Mouse (Mus musculus) mature B cell (primary cell): ENCODE measurements around the gene Rab30.
"Not testable (repeated sequence)": the region's sequence is repeated elsewhere in the genome, so short reads cannot be mapped to it uniquely, and the experiment has no call there.

Experiments used
- in situ Hi-C: fragments of 300-500 bp; cut with MboI; formaldehyde crosslinking; loops from 2 replicates; pipeline ENCODE4 v1.14.3; 2019

Rab30 gene

GRCm38 (mm10) chr7:92741152-92741860, at the start of gene Rab30:
Rab30 (plus strand) TSS chr7:92741603.
- in situ Hi-C loops = no loop called here

DNA sequence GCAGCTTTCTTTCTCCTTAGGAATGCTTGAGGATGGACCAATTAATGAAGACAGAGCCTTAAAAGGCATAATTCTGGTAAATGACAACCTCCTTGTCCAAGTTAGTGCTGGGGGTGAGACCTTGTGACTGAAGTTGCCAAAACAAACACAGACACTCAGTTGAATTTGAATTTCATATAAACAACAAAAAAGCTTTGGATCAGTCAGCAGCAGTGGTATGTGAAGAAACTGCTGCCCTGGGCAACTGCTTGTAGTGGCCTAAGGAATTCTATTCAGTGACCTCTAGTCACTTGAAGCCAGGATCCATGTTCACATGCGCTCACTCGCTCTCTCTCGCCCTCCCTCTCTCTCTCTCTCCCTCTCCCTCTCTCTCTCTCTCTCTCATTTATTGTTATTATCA, 45.0 kb upstream of the Rab30 start:
- in situ Hi-C loops = no loop called here

DNA sequence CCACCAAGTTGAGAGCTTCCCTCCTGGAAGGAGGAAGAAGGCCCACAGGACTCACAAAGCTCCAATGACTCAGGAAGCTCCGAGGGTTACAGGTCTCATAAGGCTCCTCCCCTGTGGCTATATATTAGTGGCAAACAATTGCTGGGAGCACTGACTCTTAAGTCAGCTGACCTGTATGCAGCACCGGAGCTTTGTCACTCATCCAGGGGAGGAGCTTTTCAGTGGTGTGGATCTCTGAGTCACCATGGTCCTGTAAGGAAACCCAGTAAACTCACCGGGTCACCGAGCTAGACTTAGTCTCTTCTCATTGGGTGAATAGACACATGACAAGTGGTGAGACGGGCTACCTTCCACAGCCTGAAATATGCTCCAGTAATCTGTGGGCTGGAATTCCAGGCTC, 42.6 kb upstream of the Rab30 start:
- in situ Hi-C loops = no loop called here

DNA sequence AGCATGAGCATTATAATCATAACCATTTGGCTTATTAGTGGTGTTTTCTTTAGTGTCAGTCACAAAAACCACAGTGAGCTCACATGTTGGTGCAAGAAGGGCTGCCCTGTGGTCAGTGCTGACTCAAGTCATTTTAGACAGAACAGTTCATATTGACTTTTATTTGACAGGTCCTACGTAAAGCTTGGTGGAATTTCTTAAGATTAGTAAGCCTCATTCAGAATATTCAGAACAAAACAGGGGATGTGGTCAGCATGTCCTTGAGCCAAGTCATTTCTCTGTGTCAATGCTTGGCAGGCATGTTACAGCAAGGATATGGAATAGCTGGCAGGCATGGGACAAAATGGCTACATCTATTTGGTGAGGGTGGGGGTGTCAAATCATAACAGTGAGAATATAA, 37.7 kb upstream of the Rab30 start:
- in situ Hi-C loops = no loop called here

DNA sequence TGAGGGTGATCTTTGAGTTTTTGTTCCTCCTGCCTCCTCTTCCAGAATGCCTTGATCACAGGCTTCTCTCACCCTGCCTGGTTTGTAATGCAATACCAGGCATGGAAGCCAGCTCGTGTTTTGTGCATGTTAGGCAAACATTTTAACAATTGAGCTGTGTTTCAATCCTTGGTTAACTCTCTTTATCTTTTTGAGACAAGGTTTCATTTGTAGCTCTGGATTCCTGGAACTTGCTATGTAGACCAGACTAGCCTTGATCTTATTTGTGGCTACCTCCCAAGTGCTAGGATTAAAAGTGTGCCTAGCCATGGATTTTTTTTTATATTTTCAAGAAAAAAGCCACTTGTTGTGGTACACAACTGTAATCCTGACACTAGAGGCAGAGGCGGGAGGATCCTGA, 35.9 kb upstream of the Rab30 start:
- in situ Hi-C loops = no loop called here

DNA sequence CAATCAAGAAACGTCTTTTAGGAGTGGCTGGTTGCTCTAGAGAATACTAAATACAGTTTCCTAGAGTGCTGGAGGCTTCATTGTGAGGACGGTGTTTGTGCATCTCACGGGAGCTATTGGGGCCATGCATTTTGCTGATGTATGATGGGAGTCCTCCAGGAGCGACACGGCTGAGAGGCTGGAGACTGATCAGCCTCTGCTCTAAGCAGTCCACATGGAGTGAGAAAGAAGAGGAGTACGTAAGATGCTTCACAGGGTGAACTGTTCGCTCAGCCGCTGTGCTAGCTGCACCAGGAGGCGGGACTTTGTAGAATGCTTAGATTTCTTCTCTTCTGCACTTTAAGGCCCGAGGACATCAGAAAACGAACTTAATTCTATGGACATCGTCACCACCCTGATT, 34.7 kb upstream of the Rab30 start:
- in situ Hi-C loops = no loop called here

- in situ Hi-C loops = no loop called here
These were observed 31.8 kb upstream of the Rab30 start for GRCm38 (mm10) chr7:92709573-92709972.

DNA sequence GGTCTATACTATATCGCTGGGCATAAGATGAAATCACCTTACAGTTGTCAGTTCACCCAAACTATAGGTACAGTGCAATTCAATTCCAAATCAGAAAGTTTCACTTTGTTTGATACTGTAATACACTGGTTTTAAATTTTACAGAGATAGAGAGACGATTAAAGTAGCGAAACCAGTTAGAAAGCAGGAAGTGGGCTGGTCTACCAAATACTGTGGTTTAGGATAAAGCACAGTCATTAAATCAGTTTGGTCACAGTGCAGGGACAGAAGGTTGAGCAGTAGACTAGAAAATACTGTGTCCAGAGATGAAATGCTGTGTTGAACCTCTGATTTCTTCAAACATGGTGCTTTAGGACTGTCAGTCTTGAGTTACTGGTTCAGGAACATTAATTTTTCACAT, 29.8 kb upstream of the Rab30 start:
- in situ Hi-C loops = no loop called here

DNA sequence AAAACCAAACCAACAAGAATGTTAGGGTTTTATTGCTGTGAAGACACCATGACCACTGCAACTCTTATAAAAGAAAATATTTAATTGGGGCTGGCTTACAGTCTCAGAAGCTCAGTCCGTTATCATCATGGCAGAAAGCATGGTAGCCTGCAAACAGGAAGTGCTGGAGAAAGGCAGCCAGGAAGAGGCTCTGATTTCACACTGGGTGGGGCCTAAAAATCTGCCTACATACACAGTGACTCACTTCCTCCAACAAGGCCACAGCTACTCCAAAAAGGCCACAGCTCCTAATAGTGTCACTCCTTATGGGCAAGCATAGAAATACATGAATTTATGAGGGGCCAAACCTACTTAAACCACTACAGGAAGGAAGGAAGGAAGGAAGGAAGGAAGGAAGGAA, 26.3 kb upstream of the Rab30 start:
- in situ Hi-C loops = no loop called here

DNA sequence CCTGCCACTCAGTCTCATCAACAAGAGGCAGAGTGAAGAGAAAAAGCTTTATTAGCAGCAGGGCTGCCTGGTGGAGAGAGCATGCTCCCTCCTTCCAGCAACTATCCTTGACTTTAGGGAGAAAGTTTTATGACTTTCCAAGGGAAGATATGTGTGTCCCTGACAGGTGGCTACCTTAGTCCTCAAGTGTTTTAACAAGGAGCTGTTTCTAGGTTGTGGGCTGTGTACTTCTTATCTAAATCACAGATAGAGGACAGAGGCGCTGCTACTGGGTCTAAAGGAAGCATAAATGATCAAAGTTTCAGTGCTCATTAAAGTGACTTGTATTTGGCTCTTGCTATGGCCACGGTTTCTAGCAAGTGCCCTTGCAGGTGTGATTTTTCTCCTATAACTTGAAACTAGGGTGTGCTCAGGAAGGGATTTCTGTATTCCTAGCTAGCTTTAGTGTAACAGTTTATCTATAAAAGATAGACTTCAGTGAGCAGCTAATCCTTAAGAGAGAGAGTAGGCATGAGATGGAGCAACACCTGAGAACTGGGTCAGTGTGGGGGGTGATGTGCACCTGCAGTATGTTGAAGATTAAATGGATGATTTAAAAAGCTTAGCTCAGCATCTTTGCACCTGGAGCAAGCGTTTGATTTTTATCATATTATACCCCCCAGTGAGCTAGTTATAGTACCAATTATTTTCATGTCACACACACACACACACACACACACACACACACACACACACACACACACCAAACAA, 21.1 kb upstream of the Rab30 start:
- in situ Hi-C loops = no loop called here

- in situ Hi-C loops = no loop called here
These were observed 17.7 kb upstream of the Rab30 start for GRCm38 (mm10) chr7:92723750-92724149.

- in situ Hi-C loops = no loop called here
These were observed 17.1 kb upstream of the Rab30 start for GRCm38 (mm10) chr7:92724261-92724660.

- in situ Hi-C loops = not testable (repeated sequence)
These were observed 11.8 kb upstream of the Rab30 start for GRCm38 (mm10) chr7:92729583-92729982.

DNA sequence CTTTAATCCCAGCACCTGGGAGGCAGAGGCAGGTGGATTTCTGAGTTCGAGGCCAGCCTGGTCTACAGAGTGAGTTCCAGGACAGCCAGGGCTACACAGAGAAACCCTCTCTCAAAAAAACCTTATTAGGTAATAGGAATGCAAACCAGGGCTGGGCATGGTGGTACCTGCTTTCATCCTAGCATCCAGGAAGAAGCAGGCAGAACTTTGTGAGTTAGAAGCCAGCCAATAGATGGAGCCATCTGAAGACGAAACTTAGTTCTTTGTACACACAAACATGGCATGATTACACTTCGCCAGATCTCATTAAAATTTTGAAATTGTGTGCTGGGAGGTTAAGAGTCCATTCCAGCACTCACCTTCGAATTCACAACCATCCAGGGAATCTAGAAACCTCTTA, 10.9 kb upstream of the Rab30 start:
- in situ Hi-C loops = no loop called here

GRCm38 (mm10) chr7:92730959-92731358, 10.4 kb upstream of the Rab30 start:
- in situ Hi-C loops = no loop called here

GRCm38 (mm10) chr7:92732136-92732535, 9.3 kb upstream of the Rab30 start:
- in situ Hi-C loops = no loop called here

DNA sequence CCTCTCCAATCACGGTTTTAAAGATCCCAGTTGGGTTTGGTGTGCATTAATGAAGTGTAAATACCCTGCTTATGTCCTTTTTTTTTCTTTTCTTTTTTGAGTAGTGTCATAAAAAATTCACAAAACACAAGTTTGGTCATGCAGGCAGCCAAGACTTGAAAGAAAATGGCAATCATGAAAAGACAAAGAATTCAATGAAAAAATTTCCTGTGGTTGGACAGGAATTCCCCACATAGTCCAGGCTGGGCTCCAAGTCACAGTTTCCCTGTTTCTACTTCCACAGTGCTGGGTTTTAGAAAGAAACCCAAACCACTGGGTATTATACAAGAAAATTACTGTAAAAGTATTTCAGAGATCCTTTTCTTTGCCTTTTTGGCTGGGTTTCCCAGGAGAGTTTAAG, 3.8 kb upstream of the Rab30 start:
- in situ Hi-C loops = no loop called here

DNA sequence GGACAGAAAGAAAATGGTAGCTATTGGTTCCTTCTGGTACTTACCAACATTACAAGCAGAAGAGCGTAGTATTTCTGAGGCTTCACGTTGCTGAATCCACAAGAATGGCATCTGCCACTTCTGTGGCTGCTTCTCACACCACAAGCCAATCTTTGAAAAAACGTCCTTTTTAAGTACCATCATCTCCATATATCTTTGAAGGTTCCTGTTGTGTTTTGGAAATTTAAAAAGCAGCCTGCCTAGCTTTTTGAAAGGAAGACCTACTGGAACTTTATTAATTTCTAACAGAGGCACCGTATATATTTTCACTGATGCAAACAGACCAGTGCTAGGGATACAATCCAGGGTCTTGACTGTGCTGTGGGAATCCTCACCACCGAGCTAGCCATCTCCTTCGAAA, 1.4 kb upstream of the Rab30 start:
- in situ Hi-C loops = no loop called here

DNA sequence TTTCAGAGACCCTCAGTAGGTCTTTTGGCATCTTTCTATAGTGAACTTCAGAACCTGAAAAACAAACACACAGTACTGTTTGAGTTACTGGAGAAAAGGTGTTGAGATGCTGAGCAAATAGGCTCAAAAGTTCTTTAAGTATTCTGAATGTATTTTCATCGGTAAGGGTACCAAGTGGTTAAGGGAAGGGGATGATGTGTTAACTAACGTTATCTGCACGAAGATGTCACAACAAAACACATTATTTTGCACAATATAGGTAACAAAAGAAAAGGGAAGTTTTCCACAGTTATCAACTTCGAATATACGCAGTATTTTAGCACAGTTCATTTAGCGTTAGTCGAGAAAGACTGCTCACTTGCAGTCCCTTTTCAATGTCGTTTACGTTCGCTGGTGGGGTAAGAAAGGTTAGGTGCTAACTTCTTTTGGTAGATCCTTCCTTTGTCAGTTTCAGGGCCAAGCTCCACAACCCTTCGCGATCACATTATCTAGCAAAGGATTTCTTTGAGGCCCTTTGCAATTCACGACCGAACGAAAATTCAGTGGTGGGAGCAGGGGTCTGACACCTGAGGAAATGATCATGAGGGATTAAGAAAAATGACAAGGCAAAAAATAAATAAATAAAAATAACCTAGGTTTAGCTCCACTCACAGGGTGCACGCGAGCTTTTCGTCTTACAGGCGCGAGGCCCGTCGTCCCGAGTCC, 840 bp upstream of the Rab30 start:
- in situ Hi-C loops = no loop called here

- in situ Hi-C loops = no loop called here
These were observed 452 bp downstream of the Rab30 start for GRCm38 (mm10) chr7:92741861-92742249.

DNA sequence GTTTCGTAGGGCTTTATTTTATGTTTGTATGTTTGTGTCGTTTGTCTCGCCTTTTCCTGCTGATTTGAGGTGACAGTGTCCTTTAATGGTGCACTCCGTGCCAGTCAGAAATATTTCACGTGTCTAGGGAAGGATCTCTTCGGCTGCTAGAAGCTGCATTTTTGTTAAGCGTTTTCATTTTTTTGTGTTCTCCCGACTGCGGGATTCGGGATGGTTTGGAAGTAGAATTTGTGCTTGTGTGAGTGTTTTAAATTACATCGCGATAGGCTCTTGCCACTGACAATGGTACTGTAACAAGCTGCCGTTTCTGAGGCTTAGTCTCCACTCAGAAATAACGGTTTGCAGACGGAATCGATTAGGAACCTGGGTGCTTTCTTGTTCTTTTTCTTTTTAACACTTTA, 938 bp downstream of the Rab30 start:
- in situ Hi-C loops = no loop called here

DNA sequence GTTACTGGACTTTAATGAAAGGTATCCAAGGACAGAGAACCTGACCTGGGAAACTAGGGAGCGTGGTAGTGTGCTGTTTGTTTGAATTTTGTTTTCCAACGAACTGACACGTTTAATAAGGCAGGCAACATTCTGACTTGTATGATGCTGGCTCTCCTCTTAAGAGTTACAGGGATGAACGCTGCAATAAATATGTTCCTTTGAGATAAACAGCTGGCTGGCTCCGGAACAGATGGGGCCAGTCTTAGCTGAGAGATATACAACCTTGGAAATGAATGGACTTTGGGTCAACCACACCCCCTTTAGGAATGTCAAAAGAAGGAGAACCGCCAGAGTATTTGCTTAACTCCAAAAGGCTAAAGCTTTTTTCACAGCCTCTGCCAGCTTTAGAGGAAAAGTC, 1.4 kb downstream of the Rab30 start:
- in situ Hi-C loops = no loop called here

GRCm38 (mm10) chr7:92743325-92743724, 1.9 kb downstream of the Rab30 start:
- in situ Hi-C loops = no loop called here
